Mouse (Mus musculus) mouse embryonic stem cell (cell line): ENCODE measurements around the gene Id4.

ENCODE experiments used
- in situ Hi-C, 2 experiments: fragments of 300-500 bp; cut with MboI; formaldehyde crosslinking; loops; 1 replicate in 1 of 2; 3 replicates in 1 of 2; pipeline ENCODE4 v1.14.3; 2019 to 2020; ENCODE audit warnings: low sequenced_read_pairs in 2 of 2, low pct_unique_long_range_greater_than_20kb in 1 of 2, mixed read lengths in 1 of 2; ENCODE audit not compliant: unreplicated experiment in 1 of 2

The Id4 gene

GRCm38 (mm10) chr13:48260690-48261278 is at the start of gene Id4:
Gene Id4, plus strand, starts transcription at chr13:48261228.
- in situ Hi-C loops: no loop called here

GRCm38 (mm10) chr13:48227136-48227535 is 33.9 kb upstream of the Id4 start:
- in situ Hi-C loops: no loop called here

- in situ Hi-C loops: no loop called here
These were observed 33.3 kb upstream of the Id4 start for GRCm38 (mm10) chr13:48227712-48228111.

- in situ Hi-C loops: no loop called here
These were observed 32.9 kb upstream of the Id4 start for GRCm38 (mm10) chr13:48228114-48228513.

GRCm38 (mm10) chr13:48230996-48231395 is 30.0 kb upstream of the Id4 start:
- in situ Hi-C loops: no loop called here

- in situ Hi-C loops: no loop called here
These were observed 24.6 kb upstream of the Id4 start for GRCm38 (mm10) chr13:48236436-48236835.

- in situ Hi-C loops: no loop called here
These were observed 24.2 kb upstream of the Id4 start for GRCm38 (mm10) chr13:48236865-48237264.

- in situ Hi-C loops: no loop called here
These were observed 23.5 kb upstream of the Id4 start for GRCm38 (mm10) chr13:48237516-48237915.

GRCm38 (mm10) chr13:48245235-48246012 is 15.6 kb upstream of the Id4 start:
- in situ Hi-C loops: no loop called here

GRCm38 (mm10) chr13:48252559-48252958 is 8.5 kb upstream of the Id4 start:
- in situ Hi-C loops: no loop called here

- in situ Hi-C loops: no loop called here
These were observed 6.0 kb upstream of the Id4 start for GRCm38 (mm10) chr13:48255026-48255425.

- in situ Hi-C loops: no loop called here
These were observed 553 bp downstream of the Id4 start for GRCm38 (mm10) chr13:48261341-48262221.

- in situ Hi-C loops: no loop called here
These were observed 1.5 kb downstream of the Id4 start for GRCm38 (mm10) chr13:48262451-48262969.

- in situ Hi-C loops: no loop called here
These were observed 4.0 kb downstream of the Id4 start for GRCm38 (mm10) chr13:48265029-48265428.

GRCm38 (mm10) chr13:48273451-48274069 is 12.5 kb downstream of the Id4 start:
- in situ Hi-C loops: no loop called here

- in situ Hi-C loops: no loop called here
These were observed 13.1 kb downstream of the Id4 start for GRCm38 (mm10) chr13:48274107-48274506.

- in situ Hi-C loops: no loop called here
These were observed 16.0 kb downstream of the Id4 start for GRCm38 (mm10) chr13:48276981-48277380.

- in situ Hi-C loops: no loop called here
These were observed 23.4 kb downstream of the Id4 start for GRCm38 (mm10) chr13:48284426-48284825.
